Mouse (Mus musculus): ENCODE measurements around the gene Mbtd1. TPM values are rescaled to one million over a fixed set of nuclear protein-coding genes. Genes with fewer than 3 reads are reported as not detected.
A peak's percentile ranks its signal among the peaks of the same experiment; 100 is the strongest.

The Mbtd1 gene
- polyA plus RNA-seq (2016; fragmentation: Nextera tagmentation; extraction: Ambion mirVana), result 24.7 and 26.6 TPM in 2 replicates

DNA sequence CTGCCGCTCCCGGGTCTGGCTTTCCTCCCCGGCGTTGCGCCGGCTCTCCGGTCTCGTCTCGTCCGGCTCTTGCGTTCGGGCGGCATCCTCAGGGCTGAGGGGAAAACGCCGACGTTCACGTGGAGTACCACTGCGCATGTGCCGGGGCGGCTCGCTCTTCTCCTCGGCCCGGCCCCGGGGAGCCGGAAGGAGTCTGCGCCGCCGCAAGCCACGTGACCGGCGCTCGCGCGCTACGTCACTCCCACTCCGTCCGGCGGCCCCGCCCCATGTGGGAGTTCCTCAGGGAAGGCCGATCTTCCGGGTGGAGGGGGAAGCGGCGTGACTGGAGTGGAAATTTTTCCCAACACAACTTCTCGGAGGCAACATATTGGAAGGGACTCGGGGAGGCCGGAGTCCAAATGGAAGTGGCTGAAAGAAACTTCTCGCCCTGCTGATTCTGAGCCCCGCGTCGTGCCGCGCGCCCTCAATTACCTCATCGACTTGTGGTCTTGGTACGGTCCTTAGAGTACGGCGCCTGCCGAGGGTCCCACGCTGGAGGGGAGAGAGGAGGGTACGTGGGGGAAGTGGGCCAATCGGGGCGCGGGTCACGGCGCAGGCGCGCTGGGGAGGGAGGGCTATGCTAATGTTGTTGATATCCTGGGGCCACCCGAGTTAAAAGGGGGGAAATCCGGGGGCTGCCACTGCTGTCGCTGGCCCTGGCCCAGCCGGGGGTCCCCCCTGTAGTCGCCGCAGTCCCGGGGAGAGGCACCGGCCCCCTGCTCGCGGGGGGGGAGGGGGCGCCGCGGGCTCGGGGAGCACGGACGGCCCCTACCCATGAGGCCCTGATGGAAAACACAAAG, at the start of gene Mbtd1, which contains the start of gene Utp18:
Mbtd1 (plus strand) TSS at position 281 of the 839 bp plus-strand sequence.
Utp18 (minus strand) TSS at position 195 of the 839 bp plus-strand sequence.
- Histone ChIP-seq H3K9me3 (replicated peaks) (no peaks in the 10 kb centered on the region), H3K4me3 (peak within 1 kb of the TSS; percentile 93), H3K27me3 (replicated peaks) (no peaks in the 10 kb centered on the region), H3K4me2 (peak within 1 kb of the TSS; percentile 78), H3K27ac (ENCODE audit: poor library complexity, severe bottlenecking) (peak within 1 kb of the TSS; percentile 90), H3K9ac (peak within 1 kb of the TSS; percentile 96), H3K4me1 (replicated peaks) (peaks cover 29% of the 10 kb centered on the region), H3K36me3 (peaks cover 15% of the 10 kb centered on the region)
- ATAC-seq (ENCODE audit: insufficient number of reproducible peaks, low FRiP score), result peak; percentile 96
- WGBS, result under 1% methylated on average over 74 of the region's 83 CpGs

DNA sequence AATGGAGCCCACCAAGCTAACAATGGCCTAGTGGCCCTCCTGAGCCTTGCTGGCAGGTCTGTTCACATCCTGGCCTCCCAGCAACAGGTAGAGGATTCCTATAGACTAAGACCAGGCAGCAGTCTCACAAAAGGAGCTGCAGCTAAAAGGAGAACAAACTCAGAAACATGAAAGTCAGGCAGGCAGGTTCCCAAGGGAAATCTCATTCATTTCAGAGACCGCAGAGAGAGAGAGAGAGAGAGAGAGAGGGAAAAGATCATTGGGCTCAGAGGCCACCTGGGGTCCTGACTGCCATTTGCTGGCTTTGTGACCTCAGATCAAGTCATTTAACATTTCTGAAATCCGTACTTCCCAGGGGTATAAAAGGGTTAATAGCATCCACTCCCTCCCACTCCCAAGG, 38.3 kb upstream of the Mbtd1 start:
- H3K36me3 ChIP-seq, result no peaks in the 10 kb centered on the region
- H3K27ac ChIP-seq (ENCODE audit: poor library complexity, severe bottlenecking), result no peak overlapping the region
- H3K9me3 ChIP-seq (replicated peaks), result no peaks in the 10 kb centered on the region
- no peaks in the 10 kb centered on the region for H3K4me1 ChIP-seq (replicated peaks)
- ATAC-seq (ENCODE audit: insufficient number of reproducible peaks, low FRiP score), result no peak
- no peak overlapping the region for H3K9ac ChIP-seq
- H3K27me3 ChIP-seq (replicated peaks), result no peaks in the 10 kb centered on the region
- no peak overlapping the region for H3K4me3 ChIP-seq
- no peak overlapping the region for H3K4me2 ChIP-seq
- 34% methylated on average over 2 of the region's 2 CpGs for WGBS

DNA sequence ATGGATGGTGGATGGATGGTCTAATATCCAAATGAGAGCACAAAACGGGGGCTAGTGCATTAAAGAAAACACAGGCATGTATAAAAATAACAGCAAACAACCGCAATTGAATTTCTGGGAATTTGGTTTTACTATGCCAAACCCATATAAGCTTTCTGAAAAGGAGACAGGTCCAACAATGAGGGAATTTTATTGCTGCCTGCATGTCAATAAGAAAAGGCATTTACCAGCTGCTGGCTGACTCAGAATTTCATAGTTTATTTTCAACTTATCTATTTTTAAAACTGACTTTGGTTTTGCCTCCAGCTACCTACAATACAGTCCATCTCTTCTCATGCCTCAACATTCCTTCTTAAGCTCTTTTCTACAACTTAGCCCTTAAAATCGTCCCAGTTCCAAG, 33.1 kb upstream of the Mbtd1 start:
- no peaks in the 10 kb centered on the region for H3K27me3 ChIP-seq (replicated peaks)
- no peak overlapping the region for H3K27ac ChIP-seq (ENCODE audit: poor library complexity, severe bottlenecking)
- 64% methylated on average over 3 of the region's 3 CpGs for WGBS
- no peaks in the 10 kb centered on the region for H3K36me3 ChIP-seq
- ATAC-seq (ENCODE audit: insufficient number of reproducible peaks, low FRiP score), result no peak
- no peaks in the 10 kb centered on the region for H3K4me1 ChIP-seq (replicated peaks)
- no peaks in the 10 kb centered on the region for H3K9me3 ChIP-seq (replicated peaks)
- no peak overlapping the region for H3K4me3 ChIP-seq
- no peak overlapping the region for H3K9ac ChIP-seq
- H3K4me2 ChIP-seq, result no peak overlapping the region

DNA sequence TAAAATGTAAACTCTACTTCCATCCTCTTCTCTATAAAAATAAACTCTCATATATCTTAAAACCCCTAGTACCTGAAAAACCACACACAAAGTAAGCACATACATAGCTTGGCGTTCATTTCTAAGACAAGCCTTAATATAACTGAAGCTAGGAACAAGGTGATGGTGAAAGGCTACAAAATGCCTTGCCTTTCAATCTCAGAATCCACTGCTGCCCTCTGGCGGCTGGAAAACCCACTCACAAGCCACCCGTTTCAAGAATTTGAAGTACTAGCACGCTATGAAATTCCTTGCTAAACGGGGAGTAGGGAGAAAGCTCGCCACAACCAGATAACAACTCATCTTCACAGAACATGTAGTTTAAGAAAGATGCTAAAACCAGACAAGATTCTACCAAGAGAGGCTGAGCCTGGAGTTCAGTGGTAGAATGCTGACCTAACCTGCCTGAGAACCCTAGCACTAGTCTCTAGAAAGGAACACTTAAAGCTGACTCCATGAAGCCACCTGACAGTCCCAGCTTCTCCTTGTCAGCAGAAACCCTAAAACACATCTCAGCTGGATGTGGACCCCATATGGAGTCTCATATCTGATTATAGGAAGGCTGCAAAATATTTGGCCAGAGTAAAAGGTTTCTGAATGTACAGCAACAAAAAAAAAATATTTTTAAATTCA, 29.2 kb upstream of the Mbtd1 start:
- H3K9me3 ChIP-seq (replicated peaks), result no peaks in the 10 kb centered on the region
- no peak for ATAC-seq (ENCODE audit: insufficient number of reproducible peaks, low FRiP score)
- no peaks in the 10 kb centered on the region for H3K4me1 ChIP-seq (replicated peaks)
- H3K4me3 ChIP-seq, result no peak overlapping the region
- no peak overlapping the region for H3K27ac ChIP-seq (ENCODE audit: poor library complexity, severe bottlenecking)
- peaks cover 12% of the 10 kb centered on the region for H3K36me3 ChIP-seq
- no peaks in the 10 kb centered on the region for H3K27me3 ChIP-seq (replicated peaks)
- 6% methylated on average over 6 of the region's 6 CpGs for WGBS
- peak overlapping the region; percentile 7 for H3K4me2 ChIP-seq
- H3K9ac ChIP-seq, result no peak overlapping the region

DNA sequence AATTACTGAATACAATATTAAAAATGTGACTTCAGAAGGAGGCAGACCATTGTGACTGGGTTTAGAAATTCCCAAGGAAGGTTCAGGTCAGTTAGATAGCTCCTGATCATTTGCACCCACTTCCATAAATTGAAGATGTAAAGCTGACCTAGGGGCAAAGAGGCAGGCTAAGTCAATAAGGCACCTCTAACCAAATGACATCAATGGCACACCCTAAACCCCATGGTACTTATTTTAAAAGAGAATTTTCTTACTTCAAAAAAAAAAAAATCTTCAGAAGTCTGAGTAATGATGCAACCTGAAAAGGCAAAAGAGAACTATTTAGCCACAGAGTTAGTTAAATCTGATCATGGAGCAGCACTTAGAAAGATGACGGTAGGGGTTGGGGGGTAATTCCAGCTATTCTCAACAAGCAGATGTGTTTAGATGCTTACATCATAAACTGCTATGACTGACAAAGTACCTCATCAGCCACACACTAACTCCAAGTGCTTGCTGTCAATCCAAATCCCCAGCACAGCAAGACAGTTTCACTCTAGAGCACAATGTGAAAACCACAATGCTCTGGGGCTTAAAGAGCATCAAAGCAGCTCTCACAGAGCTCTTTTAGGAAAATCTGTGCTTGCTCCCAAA, 25.0 kb upstream of the Mbtd1 start:
- Histone ChIP-seq H3K27ac (ENCODE audit: poor library complexity, severe bottlenecking) (no peak overlapping the region), H3K36me3 (peaks cover 41% of the 10 kb centered on the region), H3K27me3 (replicated peaks) (no peaks in the 10 kb centered on the region), H3K9ac (no peak overlapping the region), H3K9me3 (replicated peaks) (no peaks in the 10 kb centered on the region), H3K4me1 (replicated peaks) (no peaks in the 10 kb centered on the region), H3K4me2 (no peak overlapping the region), H3K4me3 (no peak overlapping the region)
- no peak for ATAC-seq (ENCODE audit: insufficient number of reproducible peaks, low FRiP score)
- WGBS, result 82% methylated on average over 1 of the region's 1 CpGs

DNA sequence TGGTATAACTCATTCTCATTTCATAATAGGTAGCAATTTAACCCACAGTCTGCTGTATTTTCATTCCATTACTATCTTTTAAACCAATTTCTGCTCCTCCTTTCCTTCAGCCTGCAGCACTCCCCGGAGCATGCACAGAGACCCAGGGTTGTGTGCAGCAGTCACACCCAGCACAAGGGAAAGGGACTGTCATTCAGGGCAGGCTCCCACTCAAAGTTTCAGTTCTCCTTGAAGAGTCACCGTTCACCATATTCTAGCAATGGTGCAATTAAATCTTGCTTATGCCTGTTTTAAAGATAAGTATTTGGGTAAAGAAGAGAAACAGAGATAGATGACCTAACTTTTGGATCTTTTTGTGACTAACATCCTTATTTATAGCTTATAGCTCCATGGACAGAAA, 24.5 kb upstream of the Mbtd1 start:
- no peaks in the 10 kb centered on the region for H3K9me3 ChIP-seq (replicated peaks)
- no peak overlapping the region for H3K4me3 ChIP-seq
- WGBS, result 89% methylated on average over 2 of the region's 2 CpGs
- no peak overlapping the region for H3K27ac ChIP-seq (ENCODE audit: poor library complexity, severe bottlenecking)
- peaks cover 44% of the 10 kb centered on the region for H3K36me3 ChIP-seq
- ATAC-seq (ENCODE audit: insufficient number of reproducible peaks, low FRiP score), result no peak
- H3K4me2 ChIP-seq, result no peak overlapping the region
- no peaks in the 10 kb centered on the region for H3K27me3 ChIP-seq (replicated peaks)
- no peaks in the 10 kb centered on the region for H3K4me1 ChIP-seq (replicated peaks)
- no peak overlapping the region for H3K9ac ChIP-seq

DNA sequence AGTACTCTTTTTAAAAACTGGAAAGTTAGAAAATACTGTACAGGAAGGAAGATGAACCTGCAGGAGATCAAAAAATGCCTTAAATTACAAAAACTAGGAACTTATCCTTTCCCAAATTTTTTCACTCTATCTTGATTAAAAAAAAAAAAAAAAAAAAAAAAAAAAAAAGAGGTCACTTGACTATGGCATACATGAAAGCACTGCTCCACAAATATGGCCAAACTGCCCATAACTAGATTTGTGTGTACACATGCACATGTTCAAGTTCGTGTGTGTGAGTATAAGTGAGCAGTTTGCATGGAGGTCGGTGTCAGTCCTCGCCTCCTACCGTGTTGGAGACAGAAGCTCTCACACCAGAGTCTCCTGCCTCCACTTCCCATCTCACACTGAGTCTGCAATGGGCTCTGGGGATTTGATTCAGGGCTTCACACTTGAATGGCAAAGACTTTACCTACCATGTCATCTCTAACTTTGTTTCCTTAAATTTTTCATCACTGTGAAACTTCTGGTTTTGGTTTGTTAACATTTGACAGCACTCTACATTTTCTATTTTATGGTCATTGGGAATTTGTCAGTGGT, 23.5 kb upstream of the Mbtd1 start:
- no peak for ATAC-seq (ENCODE audit: insufficient number of reproducible peaks, low FRiP score)
- Histone ChIP-seq H3K9me3 (replicated peaks) (no peaks in the 10 kb centered on the region), H3K27me3 (replicated peaks) (no peaks in the 10 kb centered on the region), H3K4me2 (no peak overlapping the region), H3K4me3 (no peak overlapping the region), H3K27ac (ENCODE audit: poor library complexity, severe bottlenecking) (no peak overlapping the region), H3K9ac (no peak overlapping the region), H3K36me3 (peaks cover 54% of the 10 kb centered on the region), H3K4me1 (replicated peaks) (no peaks in the 10 kb centered on the region)
- 88% methylated on average over 4 of the region's 4 CpGs for WGBS

DNA sequence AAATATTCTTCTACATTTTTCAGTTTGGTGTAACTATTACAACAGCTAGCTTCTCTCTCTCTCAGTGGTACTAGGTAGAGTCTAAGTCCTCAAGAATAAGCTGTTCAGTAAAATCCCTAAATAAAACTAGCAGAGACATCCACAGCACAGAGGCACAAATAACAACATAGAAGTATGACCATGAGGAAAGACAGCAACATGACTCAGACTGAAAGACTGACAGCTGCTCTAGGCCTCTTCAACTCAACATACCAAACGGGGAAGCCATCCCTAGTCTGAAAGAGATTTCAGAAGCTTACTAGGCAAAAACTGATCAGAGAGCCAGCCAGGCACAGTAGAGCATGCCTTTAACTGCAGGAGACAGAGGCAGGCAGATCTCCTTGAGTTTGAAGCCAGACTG, 23.0 kb upstream of the Mbtd1 start:
- no peaks in the 10 kb centered on the region for H3K4me1 ChIP-seq (replicated peaks)
- no peak overlapping the region for H3K9ac ChIP-seq
- no peaks in the 10 kb centered on the region for H3K9me3 ChIP-seq (replicated peaks)
- H3K27me3 ChIP-seq (replicated peaks), result no peaks in the 10 kb centered on the region
- no peak overlapping the region for H3K27ac ChIP-seq (ENCODE audit: poor library complexity, severe bottlenecking)
- H3K4me3 ChIP-seq, result no peak overlapping the region
- 64% methylated on average over 1 of the region's 1 CpGs for WGBS
- H3K4me2 ChIP-seq, result no peak overlapping the region
- ATAC-seq (ENCODE audit: insufficient number of reproducible peaks, low FRiP score), result no peak
- H3K36me3 ChIP-seq, result peaks cover 57% of the 10 kb centered on the region

DNA sequence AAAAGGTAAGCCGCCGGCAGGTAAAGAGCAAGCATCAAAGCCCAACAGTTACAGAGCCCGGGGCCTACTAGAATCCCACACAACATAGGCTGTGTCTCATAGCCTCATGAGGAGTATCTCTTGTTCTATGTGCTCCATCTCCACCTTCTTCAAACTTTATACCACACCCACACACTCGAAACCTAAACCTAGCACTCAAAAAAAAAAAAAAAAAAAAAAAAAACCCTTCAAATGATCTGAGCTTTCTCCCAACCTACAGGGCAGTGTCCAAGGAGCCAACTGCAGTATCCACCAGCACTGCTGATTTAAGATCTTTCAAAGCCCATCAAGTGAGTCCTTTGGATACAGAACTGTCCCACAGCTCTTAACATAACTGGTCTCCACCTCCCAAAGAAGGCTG, 1.6 kb upstream of the Mbtd1 start:
- Histone ChIP-seq H3K27me3 (replicated peaks) (no peaks in the 10 kb centered on the region), H3K9ac (peak overlapping the region; percentile 83; the same call in 1 of the 2 replicates), H3K4me3 (peak overlapping the region; percentile 93), H3K9me3 (replicated peaks) (no peaks in the 10 kb centered on the region), H3K27ac (ENCODE audit: poor library complexity, severe bottlenecking) (no peak overlapping the region), H3K36me3 (peaks cover 25% of the 10 kb centered on the region), H3K4me2 (peak overlapping the region; percentile 78), H3K4me1 (replicated peaks) (peaks cover 27% of the 10 kb centered on the region)
- no peak for ATAC-seq (ENCODE audit: insufficient number of reproducible peaks, low FRiP score)
- WGBS, result 87% methylated on average over 4 of the region's 4 CpGs

DNA sequence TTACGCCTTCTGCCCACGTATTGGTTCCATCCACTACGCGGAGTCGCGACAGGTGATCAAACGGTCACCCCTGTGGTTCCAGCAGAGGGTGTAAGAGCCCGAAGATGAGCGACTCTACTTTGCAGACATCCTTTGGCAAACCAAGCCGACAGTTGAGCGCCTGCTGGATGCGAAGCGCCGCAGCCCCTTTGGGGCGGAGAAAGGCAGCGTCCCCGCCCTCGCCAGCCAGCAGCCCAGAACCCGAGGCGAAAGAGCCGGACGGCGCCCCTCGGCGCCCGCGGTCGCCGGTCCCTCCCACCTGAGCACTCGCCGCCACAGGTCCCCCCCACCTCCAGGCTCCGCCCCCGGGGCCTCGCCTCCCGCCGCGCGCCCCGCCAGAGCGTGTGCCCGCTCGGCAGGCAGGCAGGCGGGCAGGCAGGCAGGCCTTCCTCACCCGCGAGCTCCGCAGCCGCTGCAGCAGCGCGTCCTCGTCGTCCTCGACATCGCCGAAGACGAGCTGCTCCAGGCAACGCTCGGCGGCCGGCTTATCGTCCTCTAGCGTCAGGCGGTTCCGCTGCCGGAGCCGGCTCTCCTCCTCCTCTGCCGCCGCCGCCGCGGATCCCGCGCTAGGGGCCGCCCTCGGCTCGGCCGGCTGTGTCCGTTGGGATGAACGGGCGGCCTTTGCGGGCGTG, 616 bp upstream of the Mbtd1 start:
- no peaks in the 10 kb centered on the region for H3K9me3 ChIP-seq (replicated peaks)
- peak overlapping the region; percentile 78 for H3K4me2 ChIP-seq
- H3K9ac ChIP-seq, result peak overlapping the region; percentile 83
- ATAC-seq (ENCODE audit: insufficient number of reproducible peaks, low FRiP score), result peak; percentile 83
- H3K36me3 ChIP-seq, result peaks cover 20% of the 10 kb centered on the region
- peak overlapping the region; percentile 93 for H3K4me3 ChIP-seq
- peak overlapping the region; percentile 90 for H3K27ac ChIP-seq (ENCODE audit: poor library complexity, severe bottlenecking)
- H3K27me3 ChIP-seq (replicated peaks), result no peaks in the 10 kb centered on the region
- WGBS, result under 1% methylated on average over 72 of the region's 81 CpGs
- peaks cover 29% of the 10 kb centered on the region for H3K4me1 ChIP-seq (replicated peaks)

Data from heart, embryonic 12.5 days (tissue).